Mouse (Mus musculus): ENCODE data around the gene Zfp592. TPM values are rescaled to one million over a fixed set of nuclear protein-coding genes. Genes with fewer than 3 reads are reported as not detected.

Gene Zfp592
- polyA plus RNA-seq, 1 experiment from 2014 or later: 4.2 TPM

DNA sequence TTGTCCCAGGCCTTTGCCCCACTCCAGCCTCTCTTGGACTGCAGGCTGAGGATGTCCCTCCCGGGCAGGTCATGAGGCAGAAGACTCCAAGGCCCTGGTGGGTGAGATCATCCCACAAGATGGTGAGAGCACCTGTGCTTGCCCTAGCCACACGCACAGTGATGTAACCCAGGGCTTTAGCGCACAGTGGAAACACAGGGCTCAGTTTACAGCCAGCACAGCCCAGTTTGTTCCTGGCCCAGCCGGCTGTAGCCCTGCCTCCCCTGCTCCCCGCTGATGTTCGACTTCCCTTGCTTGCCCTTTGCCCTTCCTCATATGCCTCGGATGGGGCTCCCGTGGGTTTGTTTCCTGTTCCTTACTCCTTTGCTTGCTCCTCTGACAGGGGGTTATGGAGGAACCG is 81.1 kb downstream of the Zfp592 start:
- ATAC-seq: peak; percentile 97
- Histone ChIP-seq H3K4me3 (ENCODE audit: low read depth, low read length) (no peak overlapping the region), H3K27ac (ENCODE audit: low read depth, low read length) (peak overlapping the region; percentile 63), H3K9me3 (ENCODE audit: control insufficient read depth) (no peaks in the 10 kb centered on the region), H3K27me3 (replicated peaks; ENCODE audit: control insufficient read depth, insufficient read depth, low read length) (no peaks in the 10 kb centered on the region), H3K4me2 (replicated peaks; ENCODE audit: low read depth) (peak overlapping the region; percentile 35; the same call in 1 of the 2 replicates), H3K4me1 (replicated peaks; ENCODE audit: control insufficient read depth, insufficient read depth, low read length) (peaks cover 8% of the 10 kb centered on the region; the same call in 1 of the 2 replicates), H3K36me3 (ENCODE audit: control insufficient read depth, insufficient read depth) (no peaks in the 10 kb centered on the region), H3K9ac (ENCODE audit: low read depth, low read length) (no peak overlapping the region)
- TF ChIP-seq CTCF (IDR thresholded peaks at IDR 0.05; ENCODE audit: low read depth): no peak
- WGBS: 13% methylated on average over 9 of the region's 9 CpGs

DNA sequence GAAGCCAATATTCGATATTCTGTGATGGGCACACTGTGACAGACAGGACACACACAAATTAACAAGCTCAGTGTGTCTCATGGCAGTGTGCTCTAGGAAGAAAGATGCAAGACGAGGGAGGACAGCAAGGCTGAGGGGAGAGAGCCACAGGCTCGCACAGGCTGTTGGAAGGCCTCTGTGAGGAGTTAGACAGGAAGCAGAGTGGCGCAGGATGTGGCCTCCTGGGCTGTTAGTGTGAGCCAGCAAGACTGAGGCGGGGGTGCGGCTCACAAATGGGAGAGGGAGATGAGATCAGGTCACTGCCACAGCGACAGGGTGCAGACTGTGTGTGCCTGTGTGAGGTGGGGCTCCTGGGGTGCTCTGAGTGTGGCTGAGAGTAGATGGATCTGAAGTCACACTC is 81.8 kb downstream of the Zfp592 start:
- Histone ChIP-seq H3K27ac (ENCODE audit: low read depth, low read length) (peak overlapping the region; percentile 23; the same call in 1 of the 2 replicates), H3K27me3 (replicated peaks; ENCODE audit: control insufficient read depth, insufficient read depth, low read length) (no peaks in the 10 kb centered on the region), H3K9ac (ENCODE audit: low read depth, low read length) (no peak overlapping the region), H3K4me3 (ENCODE audit: low read depth, low read length) (no peak overlapping the region), H3K36me3 (ENCODE audit: control insufficient read depth, insufficient read depth) (no peaks in the 10 kb centered on the region), H3K9me3 (ENCODE audit: control insufficient read depth) (no peaks in the 10 kb centered on the region), H3K4me1 (replicated peaks; ENCODE audit: control insufficient read depth, insufficient read depth, low read length) (peaks cover 8% of the 10 kb centered on the region; the same call in 1 of the 2 replicates), H3K4me2 (replicated peaks; ENCODE audit: low read depth) (no peak overlapping the region)
- 47% methylated on average over 7 of the region's 7 CpGs for WGBS
- no peak for ATAC-seq
- TF ChIP-seq CTCF (IDR thresholded peaks at IDR 0.05; ENCODE audit: low read depth): no peak

DNA sequence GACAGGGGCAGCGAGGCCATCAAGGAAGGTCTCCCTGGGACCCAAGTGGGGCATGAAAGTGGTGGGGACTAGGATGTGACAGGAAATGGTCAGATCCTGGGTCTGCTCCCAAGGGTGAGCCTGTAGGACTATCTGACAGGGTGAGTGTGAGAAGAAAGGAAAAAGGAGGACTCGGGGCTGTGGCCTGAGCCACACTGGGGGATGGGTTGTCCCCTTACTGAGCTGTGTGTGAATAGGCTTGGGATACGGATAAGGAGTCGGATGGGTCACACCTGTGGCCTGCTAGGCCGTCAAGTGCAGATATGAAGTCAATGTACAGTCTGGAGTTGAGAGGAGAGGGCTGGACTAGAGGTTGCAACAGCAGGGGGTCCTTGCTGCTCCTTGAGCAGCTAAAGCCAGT is 82.3 kb downstream of the Zfp592 start:
- Histone ChIP-seq H3K27ac (ENCODE audit: low read depth, low read length) (peak overlapping the region; percentile 23), H3K4me1 (replicated peaks; ENCODE audit: control insufficient read depth, insufficient read depth, low read length) (peaks cover 8% of the 10 kb centered on the region; the same call in 1 of the 2 replicates), H3K4me3 (ENCODE audit: low read depth, low read length) (no peak overlapping the region), H3K9ac (ENCODE audit: low read depth, low read length) (no peak overlapping the region), H3K9me3 (ENCODE audit: control insufficient read depth) (no peaks in the 10 kb centered on the region), H3K27me3 (replicated peaks; ENCODE audit: control insufficient read depth, insufficient read depth, low read length) (no peaks in the 10 kb centered on the region), H3K36me3 (ENCODE audit: control insufficient read depth, insufficient read depth) (no peaks in the 10 kb centered on the region), H3K4me2 (replicated peaks; ENCODE audit: low read depth) (no peak overlapping the region)
- 78% methylated on average over 5 of the region's 5 CpGs for WGBS
- no peak for ATAC-seq
- TF ChIP-seq CTCF (IDR thresholded peaks at IDR 0.05; ENCODE audit: low read depth): no peak

DNA sequence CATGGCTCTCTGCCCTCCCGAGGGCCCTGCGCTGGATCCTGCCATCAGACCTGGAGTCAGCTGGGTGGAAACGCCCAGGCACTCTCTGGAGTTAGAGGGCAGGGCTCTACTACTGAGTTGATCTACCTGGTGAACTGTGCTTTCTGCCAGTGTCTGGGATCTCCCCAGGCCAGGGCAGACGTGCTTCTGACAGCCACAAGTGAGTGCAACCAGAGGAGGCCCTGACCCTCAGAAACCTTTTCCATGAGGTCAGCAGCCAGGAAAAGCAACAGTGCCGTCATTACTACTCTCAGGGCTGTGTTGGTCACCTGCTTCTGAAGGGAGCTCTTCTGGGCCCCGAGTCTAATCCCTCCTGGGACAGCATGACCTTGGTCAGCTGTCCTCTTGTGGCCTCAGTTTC is 83.5 kb downstream of the Zfp592 start:
- TF ChIP-seq CTCF (IDR thresholded peaks at IDR 0.05; ENCODE audit: low read depth): no peak
- no peak overlapping the region for H3K4me3 ChIP-seq (ENCODE audit: low read depth, low read length)
- no peak overlapping the region for H3K4me2 ChIP-seq (replicated peaks; ENCODE audit: low read depth)
- H3K27ac ChIP-seq (ENCODE audit: low read depth, low read length): no peak overlapping the region
- ATAC-seq: no peak
- H3K4me1 ChIP-seq (replicated peaks; ENCODE audit: control insufficient read depth, insufficient read depth, low read length): peaks cover 8% of the 10 kb centered on the region; the same call in 1 of the 2 replicates
- no peaks in the 10 kb centered on the region for H3K9me3 ChIP-seq (ENCODE audit: control insufficient read depth)
- no peak overlapping the region for H3K9ac ChIP-seq (ENCODE audit: low read depth, low read length)
- WGBS: 61% methylated on average over 6 of the region's 6 CpGs
- H3K36me3 ChIP-seq (ENCODE audit: control insufficient read depth, insufficient read depth): no peaks in the 10 kb centered on the region
- no peaks in the 10 kb centered on the region for H3K27me3 ChIP-seq (replicated peaks; ENCODE audit: control insufficient read depth, insufficient read depth, low read length)

DNA sequence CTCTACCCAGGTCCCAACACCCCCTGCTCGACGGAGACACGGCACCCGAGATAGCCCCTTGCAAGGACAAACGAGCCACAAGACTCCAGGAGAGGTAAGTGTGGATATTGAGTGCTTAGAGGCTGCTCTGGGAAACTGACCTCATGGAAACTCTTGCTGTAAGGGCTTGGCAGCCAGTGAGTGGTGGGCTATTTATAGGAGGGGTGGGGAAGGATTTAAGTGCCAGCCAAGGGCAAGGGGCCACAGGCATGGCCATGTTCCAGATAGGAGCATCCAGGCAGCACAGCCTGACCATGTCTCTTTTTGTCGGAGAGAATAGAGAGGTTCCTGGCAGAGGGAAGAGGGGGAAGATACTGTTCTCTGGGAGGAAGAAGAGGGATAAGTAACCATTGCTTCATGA is 85.3 kb downstream of the Zfp592 start:
- no peak for TF ChIP-seq CTCF (IDR thresholded peaks at IDR 0.05; ENCODE audit: low read depth)
- no peak overlapping the region for H3K9ac ChIP-seq (ENCODE audit: low read depth, low read length)
- WGBS: 80% methylated on average over 6 of the region's 6 CpGs
- no peak overlapping the region for H3K4me3 ChIP-seq (ENCODE audit: low read depth, low read length)
- peaks cover 8% of the 10 kb centered on the region; the same call in 1 of the 2 replicates for H3K4me1 ChIP-seq (replicated peaks; ENCODE audit: control insufficient read depth, insufficient read depth, low read length)
- H3K4me2 ChIP-seq (replicated peaks; ENCODE audit: low read depth): no peak overlapping the region
- H3K27ac ChIP-seq (ENCODE audit: low read depth, low read length): no peak overlapping the region
- H3K36me3 ChIP-seq (ENCODE audit: control insufficient read depth, insufficient read depth): no peaks in the 10 kb centered on the region
- H3K9me3 ChIP-seq (ENCODE audit: control insufficient read depth): no peaks in the 10 kb centered on the region
- ATAC-seq: no peak
- H3K27me3 ChIP-seq (replicated peaks; ENCODE audit: control insufficient read depth, insufficient read depth, low read length): no peaks in the 10 kb centered on the region

DNA sequence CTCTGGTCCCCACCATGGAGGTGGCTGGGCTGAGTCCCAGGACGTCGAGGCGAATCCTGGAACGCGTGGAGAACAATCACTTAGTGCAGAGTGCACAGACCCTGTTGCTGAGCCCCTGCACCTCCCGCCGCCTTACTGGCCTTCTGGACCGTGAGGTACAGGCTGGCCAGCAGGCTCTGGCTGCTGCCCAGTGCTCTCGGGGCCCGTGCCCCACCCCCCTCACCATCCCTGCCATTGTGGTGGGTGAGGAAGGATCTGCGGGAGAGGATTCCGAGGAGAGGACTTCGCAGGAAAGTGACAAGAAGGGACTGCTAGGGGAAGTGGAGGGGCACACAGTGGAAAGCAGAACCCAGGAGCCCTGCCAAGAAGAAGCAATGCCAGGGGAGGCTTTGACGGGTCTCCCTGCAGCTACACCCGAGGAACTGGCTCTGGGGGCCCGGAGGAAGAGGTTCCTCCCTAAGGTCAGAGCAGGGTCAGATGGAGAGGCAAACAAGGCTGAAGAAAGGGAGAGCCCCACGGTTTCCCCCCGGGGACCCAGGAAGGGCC is 100.0 kb downstream of the Zfp592 start:
- ATAC-seq: no peak

More for the DNA sequence above, 100.0 kb downstream of the Zfp592 start:
- WGBS: 52% methylated on average over 18 of the region's 18 CpGs
- H3K27ac ChIP-seq (ENCODE audit: low read depth, low read length): peak overlapping the region; percentile 55
- H3K27me3 ChIP-seq (replicated peaks; ENCODE audit: control insufficient read depth, insufficient read depth, low read length): no peaks in the 10 kb centered on the region
- TF ChIP-seq CTCF (IDR thresholded peaks at IDR 0.05; ENCODE audit: low read depth): no peak
- H3K9ac ChIP-seq (ENCODE audit: low read depth, low read length): no peak overlapping the region
- peaks cover 6% of the 10 kb centered on the region; the same call in 1 of the 2 replicates for H3K4me1 ChIP-seq (replicated peaks; ENCODE audit: control insufficient read depth, insufficient read depth, low read length)
- no peaks in the 10 kb centered on the region for H3K36me3 ChIP-seq (ENCODE audit: control insufficient read depth, insufficient read depth)
- no peak overlapping the region for H3K4me3 ChIP-seq (ENCODE audit: low read depth, low read length)
- no peak overlapping the region for H3K4me2 ChIP-seq (replicated peaks; ENCODE audit: low read depth)
- no peaks in the 10 kb centered on the region for H3K9me3 ChIP-seq (ENCODE audit: control insufficient read depth)

Measured in intestine, postnatal 0 days (tissue).